Mouse (Mus musculus) neural tube, embryonic 11.5 days (tissue): ENCODE data around the gene Cacnb3. TPM values are rescaled to one million over a fixed set of nuclear protein-coding genes. Genes with fewer than 3 reads are reported as not detected.

Experiments used
- ATAC-seq: fragments of 200-750 bp; cut with Nextera tagmentation; 2 replicates; pipeline ENCODE4 v1.8.0; 2017; ENCODE audit warnings: moderate number of reproducible peaks, mild to moderate bottlenecking, moderate TSS enrichment, moderate library complexity; ENCODE audit not compliant: insufficient read depth, low FRiP score, low TSS enrichment
- DNase-seq: peaks from one replicate; pipeline ENCODE4 v3.0.0-alpha.2; 2015; ENCODE audit warnings: low spot score
- H3K27ac ChIP-seq: fragments of 300-500 bp; sonication (generic); 2 replicates; pipeline ENCODE4 v1.5.1; 2014; ENCODE audit warnings: low read depth, mild to moderate bottlenecking, low read length
- H3K27me3 ChIP-seq: fragments of 300-500 bp; sonication (generic); 2 replicates; pipeline ENCODE4 v1.6.1; 2014; ENCODE audit warnings: mild to moderate bottlenecking, low read length, mixed read lengths; ENCODE audit not compliant: control insufficient read depth, insufficient read depth
- H3K36me3 ChIP-seq: fragments of 300-500 bp; sonication (generic); 2 replicates; pipeline ENCODE4 v1.6.1; 2014; ENCODE audit warnings: mild to moderate bottlenecking, low read length, moderate library complexity, mixed read lengths; ENCODE audit not compliant: control insufficient read depth, insufficient read depth
- H3K4me1 ChIP-seq: fragments of 300-500 bp; sonication (generic); 2 replicates; pipeline ENCODE4 v1.6.1; 2014; ENCODE audit warnings: low read length, mixed read lengths; ENCODE audit not compliant: control insufficient read depth, insufficient read depth
- H3K4me2 ChIP-seq: fragments of 300-500 bp; sonication (generic); 2 replicates; pipeline ENCODE4 v1.6.1; 2014; ENCODE audit warnings: low read depth, mild to moderate bottlenecking, moderate library complexity
- H3K4me3 ChIP-seq: fragments of 300-500 bp; sonication (generic); 2 replicates; pipeline ENCODE4 v1.5.1; 2014; ENCODE audit warnings: low read depth, low read length
- H3K9ac ChIP-seq: fragments of 300-500 bp; sonication (generic); 2 replicates; pipeline ENCODE4 v1.6.1; 2014; ENCODE audit warnings: mild to moderate bottlenecking, low read length
- H3K9me3 ChIP-seq: fragments of 300-500 bp; sonication (generic); 2 replicates; pipeline ENCODE4 v1.6.1; 2016; ENCODE audit warnings: low read length; ENCODE audit not compliant: control insufficient read depth
- WGBS: fragments of 180-500 bp; shearing (Covaris S2); extraction: QIAGEN DNeasy Blood & Tissue Kit; methylation state at CpG from one replicate; pipeline ENCODE4 v1.1.7; 2014; 5-methylcytosine and 5-hydroxymethylcytosine counted together
- polyA plus RNA-seq: library from polyadenylated mRNA; unstranded; fragments of >200 nt; fragmentation: Nextera tagmentation; extraction: Ambion mirVana; gene quantifications from 2 replicates; pipeline ENCODE4 v1.2.1, GENCODE M21; 2014

The Cacnb3 gene
- polyA plus RNA-seq, 1 experiment from 2014 or later = 58.4 TPM

GRCm38 (mm10) chr15:98606739-98607138 is 23.9 kb upstream of the Cacnb3 start:
- no peak overlapping the region for H3K9ac ChIP-seq
- peaks cover 8% of the 10 kb centered on the region; the same call in 1 of the 2 replicates for H3K36me3 ChIP-seq
- H3K4me1 ChIP-seq = peaks cover 14% of the 10 kb centered on the region
- whole genome bisulfite sequencing = 65% methylated on average over 9 of the region's 9 CpGs
- DNase-seq (no peak), ATAC-seq (no peak)
- no peaks in the 10 kb centered on the region for H3K27me3 ChIP-seq
- no peaks in the 10 kb centered on the region for H3K9me3 ChIP-seq
- H3K4me3 ChIP-seq = no peak overlapping the region
- no peak overlapping the region for H3K4me2 ChIP-seq
- H3K27ac ChIP-seq = no peak overlapping the region

- 51% methylated on average over 4 of the region's 4 CpGs for whole genome bisulfite sequencing
- Histone ChIP-seq H3K9ac (peak overlapping the region; percentile 26; the same call in 1 of the 2 replicates), H3K27me3 (no peaks in the 10 kb centered on the region), H3K4me2 (peak overlapping the region; percentile 94), H3K4me3 (peak overlapping the region; percentile 86), H3K4me1 (peaks cover 14% of the 10 kb centered on the region), H3K36me3 (peaks cover 8% of the 10 kb centered on the region; the same call in 1 of the 2 replicates), H3K9me3 (no peaks in the 10 kb centered on the region), H3K27ac (no peak overlapping the region)
- ATAC-seq (no peak), DNase-seq (no peak)
Observed at GRCm38 (mm10) chr15:98607557-98607956, 23.1 kb upstream of the Cacnb3 start.

- H3K27ac ChIP-seq = no peak overlapping the region
- no peak for ATAC-seq
- peaks cover 14% of the 10 kb centered on the region for H3K4me1 ChIP-seq
- H3K4me2 ChIP-seq = peak overlapping the region; percentile 94
- DNase-seq = no peak
- WGBS = 15% methylated on average over 9 of the region's 10 CpGs
- no peaks in the 10 kb centered on the region for H3K9me3 ChIP-seq
- H3K9ac ChIP-seq = peak overlapping the region; percentile 89
- H3K27me3 ChIP-seq = no peaks in the 10 kb centered on the region
- H3K4me3 ChIP-seq = peak overlapping the region; percentile 86
- H3K36me3 ChIP-seq = 0 out of 2 replicates have a peak, but pooled peaks cover 6% of the 10 kb centered on the region
Observed at GRCm38 (mm10) chr15:98608058-98608783, 22.4 kb upstream of the Cacnb3 start.

GRCm38 (mm10) chr15:98608784-98609250 is 21.8 kb upstream of the Cacnb3 start:
- DNase-seq (peak; percentile 47), ATAC-seq (peak; percentile 58)
- H3K4me3 ChIP-seq = peak overlapping the region; percentile 86
- H3K4me1 ChIP-seq = peaks cover 14% of the 10 kb centered on the region
- peak overlapping the region; percentile 94 for H3K4me2 ChIP-seq
- H3K36me3 ChIP-seq = 0 out of 2 replicates have a peak, but pooled peaks cover 4% of the 10 kb centered on the region
- peak overlapping the region; percentile 86 for H3K27ac ChIP-seq
- no peaks in the 10 kb centered on the region for H3K27me3 ChIP-seq
- H3K9me3 ChIP-seq = no peaks in the 10 kb centered on the region
- 0% methylated on average over 14 of the region's 26 CpGs for WGBS
- peak overlapping the region; percentile 89 for H3K9ac ChIP-seq

- WGBS = under 1% methylated on average over 51 of the region's 75 CpGs
- Histone ChIP-seq H3K36me3 (no peaks in the 10 kb centered on the region), H3K9me3 (no peaks in the 10 kb centered on the region), H3K4me2 (peak within 1 kb of the TSS; percentile 94), H3K4me3 (peak within 1 kb of the TSS; percentile 86), H3K9ac (peak within 1 kb of the TSS; percentile 89), H3K27me3 (no peaks in the 10 kb centered on the region), H3K27ac (peak within 1 kb of the TSS; percentile 86), H3K4me1 (peaks cover 14% of the 10 kb centered on the region)
- peak; percentile 90 for DNase-seq
- peak; percentile 83 for ATAC-seq
Observed at GRCm38 (mm10) chr15:98609331-98610130, 21.1 kb upstream of the Cacnb3 start, which contains the start of gene Adcy6. Adcy6 (minus strand) TSS chr15:98610076.

GRCm38 (mm10) chr15:98610131-98610633 is 20.5 kb upstream of the Cacnb3 start:
- peak overlapping the region; percentile 94 for H3K4me2 ChIP-seq
- ATAC-seq = no peak

GRCm38 (mm10) chr15:98612229-98612628 is 18.4 kb upstream of the Cacnb3 start:
- ATAC-seq (no peak), DNase-seq (no peak)
- Histone ChIP-seq H3K9me3 (no peaks in the 10 kb centered on the region), H3K27me3 (no peaks in the 10 kb centered on the region), H3K4me1 (peaks cover 14% of the 10 kb centered on the region), H3K27ac (no peak overlapping the region), H3K9ac (no peak overlapping the region), H3K4me2 (no peak overlapping the region), H3K36me3 (no peaks in the 10 kb centered on the region), H3K4me3 (no peak overlapping the region)
- 93% methylated on average over 3 of the region's 3 CpGs for WGBS

More at GRCm38 (mm10) chr15:98610131-98610633, 20.5 kb upstream of the Cacnb3 start:
- WGBS = 3% methylated on average over 12 of the region's 12 CpGs
- H3K4me3 ChIP-seq = peak overlapping the region; percentile 86
- H3K27ac ChIP-seq = peak overlapping the region; percentile 86; the same call in 1 of the 2 replicates
- H3K36me3 ChIP-seq = no peaks in the 10 kb centered on the region
- DNase-seq = peak; percentile 33
- no peaks in the 10 kb centered on the region for H3K27me3 ChIP-seq
- H3K9ac ChIP-seq = peak overlapping the region; percentile 89
- no peaks in the 10 kb centered on the region for H3K9me3 ChIP-seq
- peaks cover 14% of the 10 kb centered on the region for H3K4me1 ChIP-seq

GRCm38 (mm10) chr15:98614551-98614950 is 16.1 kb upstream of the Cacnb3 start:
- Histone ChIP-seq H3K27me3 (no peaks in the 10 kb centered on the region), H3K36me3 (no peaks in the 10 kb centered on the region), H3K4me3 (no peak overlapping the region), H3K9ac (no peak overlapping the region), H3K4me2 (no peak overlapping the region), H3K27ac (no peak overlapping the region), H3K9me3 (no peaks in the 10 kb centered on the region), H3K4me1 (peaks cover 3% of the 10 kb centered on the region; the same call in 1 of the 2 replicates)
- 79% methylated on average over 9 of the region's 9 CpGs for WGBS
- ATAC-seq = no peak
- no peak for DNase-seq
